Mouse (Mus musculus) hindbrain, embryonic 16.5 days (tissue): ENCODE data around the gene Farsb. TPM values are rescaled to one million over a fixed set of nuclear protein-coding genes. Genes with fewer than 3 reads are reported as not detected.

Experiments used
- ATAC-seq: fragments of 200-750 bp; cut with Nextera tagmentation; 2 replicates; pipeline ENCODE4 v1.8.0; 2017; ENCODE audit warnings: moderate TSS enrichment, moderate library complexity
- H3K27ac ChIP-seq: fragments of 300-500 bp; sonication (generic); 2 replicates; pipeline ENCODE4 v1.5.1; 2014; ENCODE audit warnings: low read depth, mild to moderate bottlenecking, control low read depth, low read length, moderate library complexity
- H3K27me3 ChIP-seq: fragments of 300-500 bp; sonication (generic); replicated peaks from 2 replicates; pipeline ENCODE4 v1.6.1; 2014; ENCODE audit warnings: low read length; ENCODE audit not compliant: control insufficient read depth, insufficient read depth
- H3K36me3 ChIP-seq: fragments of 300-500 bp; sonication (generic); 2 replicates; pipeline ENCODE4 v1.6.1; 2014; ENCODE audit warnings: mild to moderate bottlenecking, low read length, moderate library complexity, mixed read lengths; ENCODE audit not compliant: control insufficient read depth, insufficient read depth
- H3K4me1 ChIP-seq: fragments of 300-500 bp; sonication (generic); 2 replicates; pipeline ENCODE4 v1.6.1; 2014; ENCODE audit warnings: low read depth, low read length; ENCODE audit not compliant: control insufficient read depth, insufficient read depth
- H3K4me2 ChIP-seq: fragments of 300-500 bp; sonication (generic); 2 replicates; pipeline ENCODE4 v1.6.1; 2014; ENCODE audit warnings: mild to moderate bottlenecking, low read length, control low read depth, moderate library complexity
- H3K4me3 ChIP-seq: fragments of 300-500 bp; sonication (generic); 2 replicates; pipeline ENCODE4 v1.5.1; 2014; ENCODE audit warnings: mild to moderate bottlenecking, low read length, control low read depth, moderate library complexity
- H3K9ac ChIP-seq: fragments of 300-500 bp; sonication (generic); 2 replicates; pipeline ENCODE4 v1.6.1; 2014; ENCODE audit warnings: low read depth, mild to moderate bottlenecking, control low read depth, low read length, moderate library complexity
- H3K9me3 ChIP-seq: fragments of 300-500 bp; sonication (generic); 2 replicates; pipeline ENCODE4 v1.6.1; 2014; ENCODE audit warnings: mild to moderate bottlenecking, low read length, moderate library complexity; ENCODE audit not compliant: control insufficient read depth
- WGBS: fragments of 180-500 bp; shearing (Covaris S2); extraction: QIAGEN DNeasy Blood & Tissue Kit; methylation state at CpG from one replicate; pipeline ENCODE4 v1.1.7; 2014; 5-methylcytosine and 5-hydroxymethylcytosine counted together
- polyA plus RNA-seq: library from polyadenylated mRNA; unstranded; fragments of >200 nt; fragmentation: Nextera tagmentation; extraction: Ambion mirVana; gene quantifications from 2 replicates; pipeline ENCODE4 v1.2.1, GENCODE M21; 2015

Gene Farsb
- 160 and 161 TPM in 2 replicates for polyA plus RNA-seq

GRCm38 (mm10) chr1:78488752-78489492 lies at the start of gene Farsb:
Gene Farsb (minus strand): TSS chr1:78488897.
- H3K4me3 ChIP-seq, result peak within 1 kb of the TSS; percentile 69
- under 1% methylated on average over 31 of the region's 31 CpGs for WGBS
- peak within 1 kb of the TSS; percentile 83 for H3K9ac ChIP-seq
- H3K27me3 ChIP-seq, result no peaks in the 10 kb centered on the region
- H3K4me2 ChIP-seq, result peak within 1 kb of the TSS; percentile 64
- peak within 1 kb of the TSS; percentile 71 for H3K27ac ChIP-seq
- peak; percentile 98 for ATAC-seq
- H3K4me1 ChIP-seq, result peaks cover 19% of the 10 kb centered on the region
- H3K9me3 ChIP-seq, result no peaks in the 10 kb centered on the region
- H3K36me3 ChIP-seq, result no peaks in the 10 kb centered on the region

DNA sequence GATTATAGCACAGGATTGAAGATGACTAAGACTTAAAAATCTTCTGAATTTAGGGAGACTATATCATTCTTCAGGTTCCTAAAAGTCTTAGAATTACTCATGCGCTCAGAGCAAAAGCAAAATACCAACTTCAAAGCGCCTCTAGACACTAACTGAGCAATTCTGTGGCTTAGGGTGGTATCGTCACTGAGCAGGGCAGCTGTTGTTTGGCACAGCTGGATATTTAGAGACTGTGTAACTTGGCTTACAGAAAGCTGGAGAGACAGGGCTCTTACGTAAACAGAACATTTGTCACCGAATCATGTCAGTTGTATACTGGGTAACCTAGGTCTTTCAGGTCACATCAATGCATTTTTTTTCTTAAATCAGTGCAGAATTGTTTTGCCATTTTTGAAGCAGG lies 49.7 kb upstream of the Farsb start:
- Histone ChIP-seq H3K9ac (0 out of 2 replicates have a peak overlapping the region, but pooled peaks have one; percentile 14), H3K27me3 (no peaks in the 10 kb centered on the region), H3K4me2 (peak overlapping the region; percentile 91; the same call in 1 of the 2 replicates), H3K27ac (no peak overlapping the region), H3K36me3 (no peaks in the 10 kb centered on the region), H3K9me3 (no peaks in the 10 kb centered on the region), H3K4me1 (peaks cover 7% of the 10 kb centered on the region), H3K4me3 (no peak overlapping the region)
- no peak for ATAC-seq
- 34% methylated on average over 5 of the region's 5 CpGs for WGBS

DNA sequence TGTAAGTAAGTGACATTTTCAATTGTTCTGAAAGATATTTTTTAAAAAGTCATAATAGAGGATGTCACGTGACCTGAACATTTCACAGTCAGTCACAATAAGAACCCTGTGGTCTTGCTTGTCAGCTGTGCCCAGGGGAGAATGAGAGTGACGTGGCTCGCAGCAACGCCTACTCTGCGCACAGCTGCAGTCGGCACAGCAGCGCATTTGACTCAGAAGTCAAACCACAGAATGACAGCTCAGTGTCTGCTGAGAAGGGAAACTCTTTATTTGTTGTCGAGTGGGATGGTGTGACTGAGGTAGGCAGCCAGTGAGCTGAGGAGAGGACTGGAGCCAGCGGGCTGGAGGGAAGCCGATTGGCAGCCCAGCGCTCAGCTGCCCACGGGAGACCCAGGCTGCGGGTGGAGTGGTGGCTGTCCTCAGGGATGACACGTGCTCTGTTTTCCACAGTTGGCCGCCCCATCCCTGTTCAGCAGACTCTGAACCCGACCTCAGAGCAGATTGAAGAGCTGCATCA lies 48.9 kb upstream of the Farsb start:
- peaks cover 7% of the 10 kb centered on the region for H3K4me1 ChIP-seq
- H3K9ac ChIP-seq, result peak overlapping the region; percentile 39
- H3K36me3 ChIP-seq, result no peaks in the 10 kb centered on the region
- H3K4me3 ChIP-seq, result peak overlapping the region; percentile 44
- H3K9me3 ChIP-seq, result no peaks in the 10 kb centered on the region
- H3K27me3 ChIP-seq, result no peaks in the 10 kb centered on the region
- H3K27ac ChIP-seq, result peak overlapping the region; percentile 71
- peak; percentile 95 for ATAC-seq
- WGBS, result 6% methylated on average over 16 of the region's 16 CpGs
- peak overlapping the region; percentile 91 for H3K4me2 ChIP-seq

DNA sequence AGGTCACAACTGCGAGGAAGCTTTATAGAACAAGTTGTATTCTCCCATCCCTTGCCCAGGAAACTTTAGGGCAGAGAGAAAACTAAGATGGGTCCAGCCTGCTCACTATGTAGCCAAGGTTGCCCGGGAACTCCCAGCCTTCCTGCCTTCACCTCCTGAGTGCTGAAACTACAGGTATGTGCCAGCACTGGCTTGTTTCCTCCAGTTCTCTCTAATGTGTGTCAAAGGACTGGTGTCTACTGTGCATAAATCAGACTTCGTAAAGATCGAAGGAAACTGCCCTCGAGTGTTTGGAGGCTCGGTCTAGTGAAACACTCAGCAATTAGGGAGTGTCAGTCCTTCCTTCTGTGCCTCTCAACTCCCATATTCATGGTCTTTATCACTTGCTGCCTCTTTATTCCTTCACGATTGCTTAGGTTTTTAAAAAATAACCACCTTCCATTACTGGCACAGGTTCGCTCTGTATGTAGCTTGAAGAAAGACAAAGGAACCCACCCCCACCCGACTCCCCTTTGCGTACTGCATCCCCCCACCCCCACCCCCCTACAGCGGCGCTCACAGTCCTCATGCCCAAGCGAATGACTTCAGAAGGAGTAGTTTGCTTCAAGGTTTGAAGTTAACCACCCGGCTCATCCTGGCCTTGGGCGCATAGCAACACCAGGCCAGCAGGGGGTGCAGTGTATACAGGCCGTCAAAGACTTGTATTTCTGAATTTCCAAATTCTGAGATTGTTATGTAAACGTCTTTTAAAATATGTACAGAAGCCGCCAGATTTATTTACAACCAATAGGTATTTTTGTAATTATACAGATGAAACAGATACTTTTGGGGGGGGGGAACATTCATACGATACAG lies 47.8 kb upstream of the Farsb start:
- Histone ChIP-seq H3K27me3 (no peaks in the 10 kb centered on the region), H3K9ac (no peak overlapping the region), H3K9me3 (no peaks in the 10 kb centered on the region), H3K36me3 (no peaks in the 10 kb centered on the region), H3K27ac (no peak overlapping the region), H3K4me1 (peaks cover 7% of the 10 kb centered on the region), H3K4me3 (peak overlapping the region; percentile 44), H3K4me2 (peak overlapping the region; percentile 91)
- ATAC-seq, result peak; percentile 55; the same call in 1 of the 2 replicates
- 36% methylated on average over 19 of the region's 19 CpGs for WGBS

DNA sequence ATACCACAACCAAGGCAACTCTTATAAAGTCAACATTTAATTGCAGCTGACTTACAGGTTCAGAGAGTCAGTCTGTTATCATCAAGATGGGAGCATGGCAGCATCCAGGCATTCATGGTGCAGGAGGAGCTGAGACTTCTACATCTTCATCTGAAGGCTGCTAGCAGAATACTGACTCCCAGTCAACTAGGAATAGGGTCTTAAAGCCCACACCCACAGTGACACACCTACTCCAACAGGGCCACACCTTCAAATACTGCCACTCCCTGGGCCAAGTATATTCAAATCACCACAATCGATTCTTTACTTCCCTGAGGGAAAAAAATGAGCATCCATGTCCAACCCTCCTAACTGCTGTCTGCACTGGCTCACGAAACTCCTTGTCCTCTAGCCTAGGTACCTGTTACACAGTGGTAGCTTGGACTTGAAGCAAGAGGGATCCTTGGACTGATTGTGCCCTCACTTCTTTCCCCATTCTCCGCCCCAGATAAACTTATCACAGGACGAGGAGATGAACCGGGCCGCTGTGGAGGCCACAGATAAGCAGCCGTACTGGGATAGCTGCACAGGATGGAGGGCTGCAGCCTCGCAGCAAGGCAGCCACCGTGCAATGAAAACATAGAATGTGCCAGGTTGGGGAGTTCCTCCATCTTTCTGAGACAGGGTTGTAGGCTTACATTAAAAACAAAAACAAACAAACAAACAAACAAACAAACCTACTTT lies 45.9 kb upstream of the Farsb start:
- H3K27me3 ChIP-seq, result no peaks in the 10 kb centered on the region
- no peak overlapping the region for H3K4me2 ChIP-seq
- H3K9ac ChIP-seq, result no peak overlapping the region
- no peak for ATAC-seq
- H3K4me1 ChIP-seq, result peaks cover 7% of the 10 kb centered on the region
- no peaks in the 10 kb centered on the region for H3K36me3 ChIP-seq
- WGBS, result 94% methylated on average over 9 of the region's 9 CpGs
- no peak overlapping the region for H3K27ac ChIP-seq
- H3K9me3 ChIP-seq, result no peaks in the 10 kb centered on the region
- no peak overlapping the region for H3K4me3 ChIP-seq

DNA sequence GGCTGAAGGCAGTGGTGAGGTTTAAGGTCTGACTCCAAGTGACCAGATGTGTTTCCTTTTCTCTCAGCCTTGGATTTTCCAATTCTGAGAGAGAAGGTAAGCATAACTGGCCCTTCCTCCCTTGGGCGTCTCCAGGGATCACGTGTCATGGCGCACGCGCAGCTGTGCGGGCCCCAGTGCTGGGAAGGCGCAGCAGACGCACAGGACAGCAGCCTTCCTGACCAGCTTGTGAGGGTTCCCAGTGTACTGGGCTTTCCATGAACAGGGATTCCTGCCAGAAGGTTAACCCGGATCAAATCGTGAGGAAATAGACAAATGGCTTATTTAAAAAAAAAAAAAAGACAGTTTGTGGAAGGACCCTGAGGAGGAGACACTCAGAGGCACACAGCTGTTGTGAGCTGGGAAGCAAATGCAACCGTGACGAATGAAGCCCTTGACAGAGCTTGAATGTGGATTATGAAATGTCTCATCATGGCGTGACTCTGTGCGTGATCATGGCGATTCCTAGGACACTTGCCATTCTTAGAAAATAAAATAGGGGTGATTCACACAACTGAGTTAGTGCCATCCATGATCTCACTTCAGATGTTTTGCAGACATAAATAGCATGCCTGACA lies 43.6 kb upstream of the Farsb start:
- ATAC-seq, result no peak
- Histone ChIP-seq H3K9ac (no peak overlapping the region), H3K27ac (no peak overlapping the region), H3K27me3 (no peaks in the 10 kb centered on the region), H3K36me3 (no peaks in the 10 kb centered on the region), H3K4me2 (no peak overlapping the region), H3K4me1 (no peaks in the 10 kb centered on the region; the same call in 1 of the 2 replicates), H3K9me3 (no peaks in the 10 kb centered on the region), H3K4me3 (no peak overlapping the region)
- WGBS, result 78% methylated on average over 15 of the region's 15 CpGs

GRCm38 (mm10) chr1:78530500-78531215 lies 42.0 kb upstream of the Farsb start:
- Histone ChIP-seq H3K4me3 (no peak overlapping the region), H3K27me3 (no peaks in the 10 kb centered on the region), H3K27ac (no peak overlapping the region), H3K4me1 (no peaks in the 10 kb centered on the region), H3K9me3 (no peaks in the 10 kb centered on the region), H3K4me2 (no peak overlapping the region), H3K9ac (no peak overlapping the region), H3K36me3 (no peaks in the 10 kb centered on the region)
- WGBS, result 72% methylated on average over 7 of the region's 7 CpGs
- peak; percentile 66; the same call in 1 of the 2 replicates for ATAC-seq

- H3K4me3 ChIP-seq, result no peak overlapping the region
- 92% methylated on average over 8 of the region's 8 CpGs for WGBS
- ATAC-seq, result no peak
- no peaks in the 10 kb centered on the region for H3K4me1 ChIP-seq
- no peaks in the 10 kb centered on the region for H3K27me3 ChIP-seq
- no peak overlapping the region for H3K9ac ChIP-seq
- no peak overlapping the region for H3K4me2 ChIP-seq
- no peak overlapping the region for H3K27ac ChIP-seq
- no peaks in the 10 kb centered on the region for H3K9me3 ChIP-seq
- H3K36me3 ChIP-seq, result no peaks in the 10 kb centered on the region
Observed at GRCm38 (mm10) chr1:78529011-78529410, 40.3 kb upstream of the Farsb start.
